Mouse (Mus musculus) CH12F3 (cell line): ENCODE data around the gene Amn1.
"Not testable (repeated sequence)": the region's sequence is repeated elsewhere in the genome, so short reads cannot be mapped to it uniquely, and the experiment has no call there.

Source experiments
- in situ Hi-C: fragments of 300-500 bp; cut with MboI; formaldehyde crosslinking; loops from 2 replicates; pipeline ENCODE4 v1.14.3; 2020; ENCODE audit warnings: low sequenced_read_pairs

Amn1 gene

GRCm38 (mm10) chr6:149188041-149188924 lies at the start of gene Amn1:
Gene Amn1 (minus strand): TSS chr6:149188712.
- in situ Hi-C loops = no loop called here

DNA sequence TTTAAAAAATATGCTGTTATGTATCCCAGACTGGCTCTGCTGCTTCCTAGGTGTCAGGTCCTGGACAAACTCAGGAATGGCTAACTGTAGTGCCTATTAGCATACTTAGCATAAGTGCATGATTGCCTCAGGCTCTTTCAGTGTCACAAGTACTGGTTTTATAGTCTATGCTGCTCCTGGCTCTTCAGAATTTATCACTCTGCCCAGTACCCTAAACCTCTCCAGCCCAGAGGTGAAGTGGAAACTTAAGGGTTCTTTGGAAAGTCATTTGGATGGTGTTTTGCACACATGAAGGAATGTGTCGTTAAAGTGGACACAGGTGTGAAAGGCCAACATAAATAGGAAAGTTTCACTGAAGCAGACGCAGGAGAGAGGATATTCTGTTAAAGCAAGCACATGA lies 48.3 kb upstream of the Amn1 start:
- in situ Hi-C loops = no loop called here

DNA sequence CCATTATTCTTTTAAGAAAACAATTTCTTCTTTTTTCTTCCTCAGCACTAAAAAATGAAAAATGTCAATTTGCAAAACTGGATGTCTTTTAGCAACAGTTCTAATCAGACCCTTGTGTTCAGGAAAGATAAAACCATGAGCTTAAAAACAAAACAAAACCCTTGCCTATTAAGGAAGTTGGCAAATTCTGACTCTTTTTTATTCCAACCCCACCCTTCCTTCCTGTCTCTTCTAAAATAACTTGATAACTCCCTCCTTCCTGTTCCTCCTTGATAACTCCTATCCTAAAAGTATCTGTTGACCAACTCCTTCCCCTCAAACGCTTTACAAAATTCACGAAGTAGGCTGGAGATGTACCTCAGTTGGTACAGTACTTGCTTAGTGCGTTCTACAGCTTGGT lies 45.4 kb upstream of the Amn1 start:
- in situ Hi-C loops = no loop called here

DNA sequence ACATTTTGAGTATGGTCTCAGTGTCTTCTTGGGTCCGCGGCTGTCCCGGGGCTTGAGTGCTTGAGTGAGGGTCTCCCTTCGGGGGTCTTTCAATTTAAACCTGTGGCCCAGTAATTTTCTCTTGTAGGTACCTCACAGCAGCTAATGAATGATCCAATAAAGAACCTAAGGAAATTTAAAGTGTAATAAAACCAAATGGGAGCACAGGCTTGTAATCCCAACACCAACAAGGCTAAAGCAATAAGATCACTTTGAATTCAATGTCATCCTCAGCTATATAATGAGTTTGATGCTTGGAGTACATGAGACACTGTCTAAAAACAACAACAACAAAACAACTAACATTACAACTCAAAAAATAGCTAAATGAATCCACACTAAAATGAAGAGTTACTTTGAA lies 36.2 kb upstream of the Amn1 start:
- in situ Hi-C loops = no loop called here

- in situ Hi-C loops = no loop called here
Measured at GRCm38 (mm10) chr6:149221296-149221695, 32.8 kb upstream of the Amn1 start.

DNA sequence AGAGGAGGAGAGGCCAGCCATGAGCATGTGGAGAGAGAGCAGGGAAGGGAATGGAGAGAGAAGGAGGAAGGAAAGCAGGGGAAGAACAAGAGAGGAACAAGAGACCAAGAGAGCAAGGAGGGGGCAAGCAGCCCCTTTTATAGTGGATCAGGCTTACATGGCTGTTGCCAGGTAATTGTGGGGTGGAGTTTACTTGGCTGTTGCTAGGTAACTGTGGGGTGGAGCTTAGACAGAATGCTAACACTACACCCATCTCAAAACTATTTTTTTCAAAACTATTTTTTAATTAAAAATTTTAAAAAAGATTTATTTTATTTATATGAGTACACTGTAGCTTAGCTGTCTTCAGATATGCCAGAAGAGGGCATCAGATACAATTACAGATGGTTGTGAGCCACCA lies 10.1 kb upstream of the Amn1 start:
- in situ Hi-C loops = no loop called here

DNA sequence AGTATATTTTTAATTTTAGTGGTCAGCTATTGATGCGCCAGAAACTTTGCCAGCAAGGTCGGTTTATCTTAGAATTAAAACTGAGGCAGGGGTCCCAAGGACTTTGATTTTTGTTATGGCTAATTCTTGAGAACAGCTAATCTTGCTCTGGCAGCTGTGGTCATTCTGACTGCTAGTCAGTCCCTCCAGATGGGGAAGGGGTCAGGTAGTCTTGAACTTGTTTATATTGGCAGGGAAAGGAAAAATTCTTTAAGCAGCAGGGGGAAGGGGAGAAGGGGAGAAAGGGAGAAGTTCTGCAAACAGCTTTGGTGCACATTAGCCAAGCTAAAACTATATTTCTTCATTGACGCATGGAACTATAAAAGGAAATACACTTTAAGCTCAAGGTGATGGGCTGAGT lies 8.6 kb upstream of the Amn1 start:
- in situ Hi-C loops = no loop called here

GRCm38 (mm10) chr6:149193276-149193905 lies 4.9 kb upstream of the Amn1 start:
- in situ Hi-C loops = no loop called here

GRCm38 (mm10) chr6:149191951-149192350 lies 3.4 kb upstream of the Amn1 start:
- in situ Hi-C loops = not testable (repeated sequence)

DNA sequence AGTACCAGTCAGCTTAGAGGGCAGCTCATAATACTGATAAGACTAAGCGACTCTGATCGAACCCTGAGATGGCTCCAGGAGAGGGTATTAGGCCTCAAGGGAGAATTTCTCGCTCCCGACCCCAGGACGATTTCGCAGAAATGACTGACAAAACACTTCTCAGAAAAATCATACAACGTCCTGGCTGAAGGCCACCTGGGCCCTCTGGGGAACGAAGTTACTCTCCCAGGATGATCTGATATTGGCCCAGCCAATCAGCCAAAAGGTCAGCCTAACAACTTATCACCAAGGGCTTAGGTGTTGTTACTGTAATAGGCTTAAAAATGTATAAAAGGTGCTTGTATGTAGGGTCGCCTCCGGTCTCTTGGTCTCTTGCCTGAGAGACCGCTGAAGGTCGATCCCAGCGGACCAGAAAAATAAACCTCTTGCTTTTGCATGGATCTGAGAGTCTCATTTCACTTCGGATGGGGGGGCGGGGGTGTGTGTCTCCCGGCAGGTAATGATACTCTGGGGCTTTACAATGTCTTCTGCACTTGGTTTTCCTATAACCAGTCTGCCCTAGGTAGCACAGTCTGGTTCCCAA lies 919 bp upstream of the Amn1 start:
- in situ Hi-C loops = no loop called here

GRCm38 (mm10) chr6:149188925-149189257 lies 379 bp upstream of the Amn1 start:
- in situ Hi-C loops = no loop called here

DNA sequence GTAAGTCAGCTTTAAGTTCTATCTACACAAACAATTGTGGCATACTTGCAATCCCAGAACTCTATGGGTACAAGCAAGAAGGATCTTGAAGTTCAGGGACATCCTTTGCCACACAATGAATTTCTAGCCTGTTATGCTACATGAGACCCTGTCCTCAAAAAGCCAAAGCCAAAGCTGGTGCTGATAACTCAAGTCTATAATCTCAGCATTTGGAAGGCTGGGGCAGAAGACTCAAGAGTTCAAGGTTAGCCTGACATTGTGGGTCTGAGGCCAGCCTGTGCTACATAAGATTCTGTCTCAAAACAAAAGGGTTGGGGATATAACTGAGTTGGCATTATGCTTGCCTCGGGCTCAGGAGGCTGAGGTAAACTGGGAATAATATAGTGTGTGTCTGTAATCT lies 1.1 kb downstream of the Amn1 start:
- in situ Hi-C loops = no loop called here

DNA sequence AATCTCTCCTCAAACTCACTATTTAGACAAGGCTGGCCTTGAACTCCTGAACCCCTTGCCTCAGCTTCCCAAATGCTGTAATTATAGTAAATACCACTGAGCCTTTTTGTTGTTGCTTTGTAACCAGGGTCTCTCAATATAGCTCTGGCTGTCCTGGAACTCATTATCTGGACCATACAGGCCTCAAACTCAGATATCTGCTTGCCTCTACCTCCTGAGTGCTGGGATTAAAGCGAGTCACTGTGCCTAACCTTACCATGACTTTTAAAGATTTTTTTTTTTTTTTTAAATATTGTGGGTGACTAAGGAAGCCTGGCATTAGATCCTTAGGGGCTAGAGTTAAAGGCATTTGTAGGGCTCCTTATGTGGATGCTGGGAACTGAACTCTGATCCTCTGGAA lies 4.5 kb downstream of the Amn1 start:
- in situ Hi-C loops = no loop called here

DNA sequence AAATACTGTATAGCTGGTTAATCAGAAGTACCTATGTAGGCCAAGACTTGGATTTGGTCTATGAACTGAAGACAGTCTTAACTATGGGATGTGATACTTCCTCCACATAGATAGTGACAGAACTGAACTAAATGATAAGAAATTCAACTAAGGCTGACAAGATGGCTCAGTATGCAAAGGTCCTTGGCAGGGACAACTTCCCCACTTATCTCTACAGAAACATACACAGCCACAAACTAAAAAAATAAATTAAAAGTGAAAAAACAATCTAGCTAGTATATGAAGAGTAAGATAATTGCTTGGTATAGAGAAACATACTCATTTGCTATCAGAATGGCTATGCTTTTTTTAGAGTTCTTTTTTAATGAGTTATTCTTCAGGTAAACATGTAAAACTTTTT lies 9.4 kb downstream of the Amn1 start:
- in situ Hi-C loops = no loop called here

DNA sequence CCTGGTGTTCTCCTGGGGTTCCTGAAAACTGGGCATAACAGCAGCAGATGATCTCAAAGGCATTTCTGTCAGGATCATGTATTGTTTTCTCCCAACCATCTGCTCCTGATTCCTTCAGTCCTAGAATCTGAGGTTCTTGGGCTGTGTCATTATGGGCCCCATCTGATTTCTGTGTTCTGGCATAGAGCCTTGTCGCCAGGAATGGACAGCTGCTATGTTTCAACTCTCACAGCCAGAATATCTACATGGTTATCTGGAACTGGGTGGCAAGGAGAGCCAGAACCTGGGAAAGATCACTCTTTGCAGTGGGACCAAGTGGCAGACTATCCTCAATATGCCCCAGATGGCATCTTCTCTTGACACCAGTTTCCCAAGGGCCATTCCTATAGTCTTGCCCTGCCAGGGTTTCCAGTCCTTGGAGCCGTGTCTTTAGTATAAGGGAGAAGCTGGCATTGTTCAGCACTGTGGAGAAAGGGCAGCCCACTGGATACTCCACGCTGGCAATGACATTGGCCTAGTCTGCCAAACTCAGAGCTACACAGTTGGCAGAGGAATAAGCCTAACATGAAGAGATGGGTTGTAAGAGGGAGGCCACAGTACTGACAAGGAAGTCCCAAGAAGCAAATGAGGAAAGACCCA lies 13.5 kb downstream of the Amn1 start:
- in situ Hi-C loops = no loop called here

GRCm38 (mm10) chr6:149173831-149174625 lies 14.5 kb downstream of the Amn1 start:
- in situ Hi-C loops = no loop called here

DNA sequence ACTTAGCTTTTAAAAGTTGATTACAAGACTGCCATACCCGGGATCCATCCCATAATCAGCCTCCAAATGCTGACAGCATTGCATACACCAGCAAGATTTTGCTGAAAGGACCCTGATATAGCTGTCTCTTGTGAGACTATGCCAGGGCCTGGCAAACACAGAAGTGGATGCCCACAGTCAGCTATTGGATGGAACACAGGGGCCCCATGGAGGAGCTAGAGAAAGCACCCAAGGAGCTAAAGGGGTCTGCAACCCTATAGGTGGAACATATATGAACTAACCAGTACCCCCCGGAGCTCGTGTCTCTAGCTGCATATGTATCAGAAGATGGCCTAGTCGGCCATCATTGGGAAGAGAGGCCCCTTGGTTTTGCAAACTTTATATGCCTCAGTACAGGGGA lies 18.5 kb downstream of the Amn1 start:
- in situ Hi-C loops = not testable (repeated sequence)

- in situ Hi-C loops = no loop called here
Measured at GRCm38 (mm10) chr6:149168436-149168835, 20.1 kb downstream of the Amn1 start.

GRCm38 (mm10) chr6:149167672-149168071 lies 20.8 kb downstream of the Amn1 start:
- in situ Hi-C loops = no loop called here

GRCm38 (mm10) chr6:149167038-149167437 lies 21.5 kb downstream of the Amn1 start:
- in situ Hi-C loops = not testable (repeated sequence)
